Mouse (Mus musculus) kidney, postnatal 4 days (tissue): ENCODE data around the gene 1700067K01Rik.
"Not testable (repeated sequence)": the region's sequence is repeated elsewhere in the genome, so short reads cannot be mapped to it uniquely, and the experiment has no call there.

Experiments used
- DNase-seq, 2 experiments: peaks; one replicate each; pipeline ENCODE4 v3.0.0; 2021; ENCODE audit warnings: mixed read lengths in 2 of 2

1700067K01Rik gene

DNA sequence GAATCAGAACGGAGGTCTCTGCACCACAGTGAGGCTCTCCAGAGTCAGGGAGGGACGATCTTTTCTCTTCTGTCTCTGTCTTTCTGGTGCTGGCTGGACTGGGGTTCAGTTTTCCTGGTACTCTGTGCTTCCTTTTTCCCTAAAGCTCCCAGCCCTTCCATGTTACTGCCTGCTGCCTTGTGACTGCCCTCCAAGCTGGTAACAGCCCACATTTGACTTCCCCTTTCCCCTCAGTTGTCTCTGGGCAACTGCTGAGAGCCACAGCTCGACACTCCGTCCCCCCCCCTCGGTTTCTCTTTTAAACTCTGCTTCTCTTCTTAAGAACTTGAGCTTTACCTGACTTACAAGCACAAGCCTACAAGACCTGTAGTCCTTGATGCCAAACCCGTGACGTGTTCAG, 12.1 kb upstream of the 1700067K01Rik start:
- DNase-seq = no peak

DNA sequence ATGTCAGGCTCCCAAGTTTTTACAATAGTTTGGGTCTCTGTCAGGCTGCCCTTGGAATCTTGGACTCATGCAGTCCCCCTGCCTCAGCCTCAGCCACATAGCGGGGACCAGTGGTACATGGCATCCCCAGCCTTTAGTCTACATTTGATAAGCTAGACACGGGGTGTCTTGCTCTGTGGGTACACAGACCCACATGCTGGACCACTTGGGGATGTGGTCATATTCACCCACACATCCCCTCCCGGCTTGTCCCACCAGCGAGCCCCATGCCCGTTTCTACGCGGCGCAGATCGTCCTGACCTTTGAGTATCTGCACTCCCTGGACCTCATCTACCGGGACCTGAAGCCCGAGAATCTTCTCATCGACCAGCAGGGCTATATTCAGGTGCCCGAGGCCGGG, 11.1 kb upstream of the 1700067K01Rik start:
- no peak for DNase-seq

DNA sequence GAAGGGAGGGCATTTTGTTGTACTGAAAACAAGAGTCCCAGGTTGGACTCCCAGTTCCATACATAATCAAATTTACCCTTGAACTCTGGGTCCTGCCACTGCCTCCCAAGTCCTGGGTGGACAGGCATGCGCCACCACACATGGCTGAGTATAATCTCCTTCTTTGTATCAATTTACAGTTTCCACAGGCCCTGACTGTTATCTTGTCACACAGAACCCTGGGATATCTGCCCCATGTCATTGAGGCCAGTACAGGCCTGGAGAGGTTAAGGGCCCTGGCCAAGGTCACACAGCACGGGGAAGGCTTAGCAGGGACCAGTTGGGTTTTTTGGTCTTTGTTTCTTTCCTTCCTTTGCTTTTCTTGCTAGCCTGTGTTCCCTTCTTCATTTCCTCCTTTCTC, 8.8 kb upstream of the 1700067K01Rik start:
- no peak for DNase-seq

DNA sequence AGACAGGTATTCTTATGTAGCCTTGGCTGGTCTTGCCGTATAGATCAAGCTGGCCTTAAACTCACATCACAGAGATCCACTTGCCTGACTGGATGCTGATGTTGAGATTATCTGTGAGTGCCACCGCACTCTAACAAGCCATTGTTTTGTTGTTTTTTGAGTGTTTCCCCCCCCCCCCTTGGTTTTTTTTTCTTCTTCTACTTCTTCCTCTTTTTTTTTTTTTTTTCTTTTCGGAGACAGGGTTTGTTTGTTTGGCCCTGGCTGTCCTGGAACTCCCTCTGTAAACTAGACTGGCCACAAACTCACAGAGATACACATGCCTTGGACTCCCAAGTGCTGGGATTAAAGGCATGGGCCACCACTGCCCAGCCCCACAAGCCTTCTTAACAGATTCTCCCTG, 7.3 kb upstream of the 1700067K01Rik start:
- DNase-seq = no peak

DNA sequence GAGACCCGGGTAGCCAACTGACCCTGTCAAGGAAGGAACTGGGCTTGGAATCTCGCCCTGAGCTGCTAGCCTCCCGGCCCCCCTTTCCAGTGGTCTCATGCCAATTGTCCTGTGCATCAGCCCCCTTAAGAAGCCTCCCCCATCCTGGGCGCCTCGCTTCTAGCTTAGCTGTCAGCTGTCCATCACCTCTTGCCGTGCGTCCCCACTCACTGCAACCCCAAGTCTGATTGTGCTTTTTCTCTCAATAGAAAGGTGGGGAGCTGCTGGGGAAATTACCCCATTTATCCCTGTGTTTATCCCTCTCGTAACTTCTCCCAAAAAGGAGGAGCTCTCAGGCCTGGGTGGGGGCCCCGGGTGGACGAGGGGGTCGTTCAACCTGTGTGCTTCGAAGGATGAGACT, 5.3 kb upstream of the 1700067K01Rik start:
- DNase-seq = peak in 1 of 2 experiments; percentile 24

DNA sequence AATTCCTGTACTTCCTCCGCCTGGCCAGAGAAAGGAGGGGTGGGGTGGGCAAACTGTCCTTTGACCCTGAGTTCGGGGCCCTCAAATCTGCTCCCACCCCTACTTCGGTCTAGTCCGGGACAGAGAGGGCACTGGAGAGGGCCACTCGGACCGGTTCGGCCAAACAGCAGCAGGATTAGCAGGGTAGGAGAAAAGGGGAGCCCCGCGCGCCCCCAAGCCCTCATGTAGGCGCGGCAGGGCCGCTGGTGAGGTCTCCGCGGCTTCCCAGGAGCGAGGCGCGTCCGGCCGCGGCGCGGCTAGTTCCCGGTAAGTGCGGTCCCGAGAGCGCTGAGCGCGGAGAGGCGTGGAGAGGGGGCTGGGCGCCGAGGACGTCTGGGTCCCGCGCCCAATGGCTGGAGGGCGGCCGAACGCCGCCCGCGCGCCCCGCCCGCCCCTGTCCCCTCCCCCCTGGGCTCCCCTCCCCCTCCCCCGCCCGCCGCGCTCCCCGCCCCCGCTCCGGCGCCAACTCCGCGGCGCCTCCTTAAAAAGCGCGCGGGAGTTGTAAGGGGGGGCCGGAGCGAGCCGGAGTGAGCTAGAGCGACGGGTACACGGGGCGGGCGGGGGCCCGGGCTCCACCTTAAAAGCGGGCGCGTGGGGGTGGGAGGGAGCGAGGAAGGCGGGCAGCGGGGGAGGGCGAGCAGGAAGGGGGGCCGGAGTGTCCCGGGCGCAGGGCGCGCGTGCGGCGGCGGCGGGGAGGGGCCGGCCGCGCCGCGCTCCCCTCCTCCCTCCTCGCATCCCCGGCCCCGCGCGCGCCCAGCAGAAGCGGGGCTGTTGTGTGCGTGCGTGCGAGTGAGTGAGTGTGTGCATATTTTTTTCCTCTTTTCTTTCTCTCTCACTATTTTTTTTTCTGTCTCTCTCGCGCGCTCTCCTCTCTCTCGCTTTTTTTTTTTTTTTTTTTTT, 4.5 kb upstream of the 1700067K01Rik start:
- DNase-seq = peak; percentile 91 to 96

DNA sequence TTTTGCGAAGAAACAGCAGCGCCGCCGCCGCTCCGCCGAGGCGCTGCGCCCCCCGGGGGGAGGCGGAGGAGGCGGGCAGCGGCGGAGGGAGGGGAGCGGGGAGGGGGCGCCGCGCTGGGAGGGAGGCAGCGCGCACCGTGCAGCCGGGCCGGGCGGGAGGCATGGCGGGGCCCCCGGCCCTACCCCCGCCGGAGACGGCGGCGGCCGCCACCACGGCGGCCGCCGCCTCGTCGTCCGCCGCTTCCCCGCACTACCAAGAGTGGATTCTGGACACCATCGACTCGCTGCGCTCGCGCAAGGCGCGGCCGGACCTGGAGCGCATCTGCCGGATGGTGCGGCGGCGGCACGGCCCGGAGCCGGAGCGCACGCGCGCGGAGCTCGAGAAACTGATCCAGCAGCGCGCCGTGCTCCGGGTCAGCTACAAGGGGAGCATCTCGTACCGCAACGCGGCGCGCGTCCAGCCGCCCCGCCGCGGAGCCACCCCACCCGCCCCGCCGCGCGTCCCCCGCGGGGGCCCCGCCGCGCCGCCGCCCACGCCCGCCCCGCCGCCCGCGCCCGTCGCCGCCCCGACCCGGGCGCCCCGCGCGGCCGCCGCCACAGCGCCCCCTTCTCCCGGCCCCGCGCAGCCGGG, 3.7 kb upstream of the 1700067K01Rik start, which contains the start of gene Samd1:
Gene Samd1, plus strand, starts transcription at position 162 of the 631 bp plus-strand sequence.
- peak; percentile 70 to 80 for DNase-seq

DNA sequence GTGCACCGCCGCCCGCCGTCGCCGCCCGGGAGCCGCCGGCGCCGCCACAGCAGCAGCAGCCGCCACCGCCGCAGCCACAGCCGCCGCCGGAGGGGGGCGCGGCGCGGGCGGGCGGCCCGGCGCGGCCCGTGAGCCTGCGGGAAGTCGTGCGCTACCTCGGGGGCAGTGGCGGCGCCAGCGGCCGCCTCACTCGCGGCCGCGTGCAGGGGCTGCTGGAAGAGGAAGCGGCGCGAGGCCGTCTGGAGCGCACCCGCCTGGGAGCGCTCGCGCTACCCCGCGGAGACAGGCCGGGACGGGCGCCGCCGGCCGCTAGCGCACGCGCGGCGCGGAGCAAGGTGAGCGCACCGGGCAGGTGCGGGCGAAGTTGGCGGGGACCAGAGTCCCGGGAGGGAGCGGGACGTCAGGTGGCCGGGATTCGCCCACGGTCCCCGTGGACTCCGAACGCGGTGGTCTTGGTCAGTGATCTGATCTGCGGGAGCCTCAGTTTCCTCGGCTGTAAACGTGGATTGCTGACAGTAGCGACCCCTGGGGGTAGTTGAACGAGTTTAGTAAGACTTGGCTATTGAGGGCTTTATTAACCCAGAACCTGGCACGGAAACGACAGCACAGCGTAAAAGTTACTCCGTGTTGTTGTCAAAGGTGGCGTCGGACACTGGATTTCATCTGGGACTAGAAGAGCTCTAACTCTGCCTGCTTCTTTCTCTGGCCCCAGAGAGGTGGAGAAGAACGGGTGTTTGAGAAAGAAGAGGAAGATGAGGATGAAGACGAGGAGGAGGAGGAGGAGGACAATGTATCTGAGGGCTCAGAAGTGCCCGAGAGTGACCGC, 2.9 kb upstream of the 1700067K01Rik start:
- peak; percentile 74 to 79 for DNase-seq

DNA sequence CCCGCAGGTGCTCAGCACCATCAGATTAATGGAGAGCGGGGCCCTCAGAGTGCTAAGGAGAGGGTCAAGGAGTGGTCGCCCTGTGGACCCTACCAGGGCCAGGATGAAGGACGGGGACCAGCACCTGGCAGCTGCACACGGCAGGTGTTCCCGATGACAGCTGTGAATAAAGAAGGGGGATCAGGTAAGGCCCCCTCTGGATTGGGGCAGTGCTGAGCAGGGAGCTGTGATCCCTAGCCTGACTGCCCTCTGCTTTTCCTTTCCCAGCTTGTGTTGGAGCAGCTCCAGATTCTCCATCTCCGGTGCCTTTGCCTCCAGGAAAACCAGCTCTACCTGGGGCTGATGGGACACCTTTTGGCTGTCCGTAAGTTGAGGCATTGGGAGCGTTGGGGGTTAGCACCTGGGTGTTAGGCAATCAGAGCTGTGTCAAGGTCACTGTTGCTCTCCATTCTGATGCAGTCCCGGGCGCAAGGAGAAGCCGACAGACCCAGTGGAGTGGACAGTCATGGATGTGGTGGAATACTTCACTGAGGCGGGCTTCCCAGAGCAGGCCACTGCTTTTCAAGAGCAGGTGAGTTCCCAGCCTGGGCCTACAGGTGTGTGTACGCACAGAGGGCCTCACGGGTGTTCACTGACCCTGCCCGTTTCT, 2.1 kb upstream of the 1700067K01Rik start:
- DNase-seq = no peak

DNA sequence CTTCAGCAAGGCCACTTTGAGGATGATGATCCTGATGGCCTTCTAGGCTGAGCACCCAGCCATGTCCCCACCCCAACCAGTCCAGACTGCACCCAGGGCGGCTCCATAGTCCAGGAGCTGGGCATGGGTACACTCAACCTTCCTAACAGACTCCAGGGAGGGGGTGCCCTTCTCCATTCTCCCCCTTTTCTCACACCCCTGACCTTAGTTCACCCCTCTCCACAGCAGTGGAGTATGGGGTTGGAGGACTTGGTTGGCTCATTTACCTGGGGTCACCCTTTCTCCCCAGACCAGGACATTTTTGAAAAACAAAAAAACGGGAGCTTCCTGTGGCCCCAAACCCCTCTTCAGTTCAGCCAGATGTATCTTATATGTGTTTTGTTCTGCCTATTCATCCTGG, 1.5 kb upstream of the 1700067K01Rik start:
- DNase-seq = no peak

DNA sequence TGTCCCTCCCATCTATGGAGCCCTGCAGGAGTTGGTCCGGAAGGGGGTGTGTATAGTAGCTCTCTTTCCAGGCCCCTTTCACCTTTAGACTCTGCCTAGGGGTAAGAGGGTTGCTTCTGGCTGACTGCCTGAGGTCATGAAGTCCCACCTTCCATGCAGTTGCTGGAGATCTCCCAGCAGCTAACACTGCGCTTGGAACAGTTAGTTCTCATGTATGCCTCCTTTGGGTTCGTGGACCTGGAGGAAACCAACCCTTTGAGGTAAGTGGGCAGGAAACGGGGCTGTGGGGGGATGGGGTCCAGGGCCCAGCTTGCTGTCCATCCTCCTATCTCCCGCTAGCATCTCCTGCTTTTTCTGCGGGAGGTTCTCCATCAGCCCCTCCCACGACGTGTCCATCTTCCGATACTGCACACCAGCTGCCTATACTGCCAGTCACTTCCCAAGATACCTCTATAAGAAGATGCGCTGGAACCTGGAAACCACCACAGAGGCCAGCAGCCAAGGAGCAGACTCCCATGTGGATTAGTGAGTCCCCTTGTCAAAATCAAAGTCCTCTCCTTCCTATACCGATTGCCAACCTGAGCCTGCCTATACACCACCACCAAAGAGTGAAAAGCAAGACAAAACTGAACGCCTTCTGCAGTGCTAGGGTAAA, 1.8 kb downstream of the 1700067K01Rik start:
- peak in 1 of 2 experiments; percentile 20 for DNase-seq

DNA sequence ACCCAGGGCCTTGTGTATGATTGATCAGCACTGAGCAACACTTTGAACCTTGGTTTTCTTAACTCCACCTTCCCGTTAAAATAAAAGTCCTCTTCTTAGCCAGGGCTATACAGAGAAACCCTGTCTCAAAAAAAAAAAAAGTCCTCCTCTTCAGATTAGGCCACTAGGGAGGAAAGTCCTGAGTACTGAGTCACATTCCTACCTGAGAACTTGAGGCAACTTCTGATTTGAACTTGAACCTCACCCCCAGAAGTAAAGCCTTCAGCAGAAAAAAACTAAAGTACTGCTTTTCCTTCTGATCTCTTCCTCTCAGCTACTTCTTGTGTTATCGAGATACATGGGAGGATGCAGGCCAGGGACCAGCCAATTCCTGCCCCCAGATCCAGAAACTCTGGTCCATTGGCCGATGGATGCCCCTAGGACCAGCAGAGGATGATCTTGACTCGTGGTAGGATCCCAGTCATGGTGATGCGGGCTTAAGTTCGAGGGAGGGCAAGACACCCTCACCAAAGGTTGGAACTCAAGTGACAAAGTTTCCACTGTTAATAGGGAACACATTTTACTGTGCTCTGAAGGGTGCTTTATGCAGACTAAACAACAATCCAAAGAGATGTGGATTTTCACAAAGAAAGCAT, 2.4 kb downstream of the 1700067K01Rik start:
- DNase-seq = no peak

DNA sequence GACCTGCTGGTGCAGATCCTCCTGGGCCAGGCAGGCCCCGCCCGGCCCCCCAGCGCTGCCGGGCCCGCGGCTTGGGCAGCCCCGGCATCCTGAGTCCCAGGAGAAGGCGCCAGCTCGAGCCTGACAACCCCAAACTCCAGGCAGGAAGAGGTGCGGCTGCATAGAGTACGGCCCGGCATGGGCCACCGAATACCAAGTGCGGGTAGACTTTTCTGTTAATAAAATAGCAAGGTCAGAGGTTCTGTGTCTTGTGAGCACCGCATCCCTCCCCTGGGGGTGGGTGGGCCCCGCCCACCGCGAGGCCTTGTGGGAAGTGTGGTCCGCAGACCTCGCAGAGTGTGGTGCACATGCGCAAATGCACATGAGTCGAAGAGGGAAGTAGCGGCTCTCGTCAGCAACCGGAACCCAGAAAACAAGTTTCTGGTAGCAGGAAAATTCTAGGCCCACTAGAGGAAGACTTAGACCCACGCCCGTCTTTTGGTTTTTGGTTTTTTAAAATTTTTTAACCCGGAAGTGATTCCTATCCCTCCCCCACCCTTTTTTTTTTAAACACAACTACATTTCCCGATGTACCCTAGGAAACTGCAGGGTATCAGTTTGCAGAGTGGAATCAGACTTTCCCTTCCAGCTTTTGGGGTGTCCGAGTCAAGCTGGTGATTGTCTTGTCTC, 3.4 kb downstream of the 1700067K01Rik start:
- peak; percentile 94 to 96 for DNase-seq

DNA sequence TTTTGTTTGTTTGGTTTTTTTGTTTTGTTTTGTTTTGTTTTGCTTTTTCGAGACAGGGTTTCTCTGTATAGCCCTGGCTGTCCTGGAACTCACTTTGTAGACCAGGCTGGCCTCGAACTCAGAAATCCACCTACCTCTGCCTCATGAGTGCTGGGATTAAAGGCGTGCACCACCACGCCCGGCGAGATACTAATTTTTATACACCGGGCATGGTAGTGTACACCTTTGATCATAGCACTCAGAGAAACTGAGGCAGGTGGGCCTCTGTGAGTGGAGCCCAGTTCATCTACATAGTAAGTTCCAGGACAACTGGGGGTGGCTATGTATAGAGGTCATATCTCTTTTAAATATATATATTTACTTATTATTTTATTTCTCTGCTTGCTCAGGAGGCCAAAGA, 4.2 kb downstream of the 1700067K01Rik start:
- not testable (repeated sequence) for DNase-seq

DNA sequence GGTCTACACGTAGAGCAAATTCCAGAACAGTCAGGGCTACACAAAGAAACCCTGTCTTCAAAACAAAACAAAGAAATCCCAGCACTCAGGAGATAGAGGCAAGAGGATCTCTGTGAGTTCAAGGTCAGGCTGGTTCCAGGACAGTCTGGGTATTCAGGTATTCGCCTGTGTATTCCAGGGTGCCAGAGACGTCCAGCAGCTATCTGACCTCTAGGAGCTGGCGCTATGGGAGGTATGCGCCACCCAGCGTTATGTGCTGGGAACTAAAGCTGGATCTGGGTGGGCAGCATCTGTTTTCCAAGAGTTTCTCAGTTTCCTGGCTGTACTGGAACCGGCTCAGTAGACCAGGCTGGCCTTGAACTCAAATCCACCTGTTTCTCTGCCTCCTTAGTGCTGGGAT, 7.1 kb downstream of the 1700067K01Rik start:
- peak in 1 of 2 experiments; percentile 54 for DNase-seq

DNA sequence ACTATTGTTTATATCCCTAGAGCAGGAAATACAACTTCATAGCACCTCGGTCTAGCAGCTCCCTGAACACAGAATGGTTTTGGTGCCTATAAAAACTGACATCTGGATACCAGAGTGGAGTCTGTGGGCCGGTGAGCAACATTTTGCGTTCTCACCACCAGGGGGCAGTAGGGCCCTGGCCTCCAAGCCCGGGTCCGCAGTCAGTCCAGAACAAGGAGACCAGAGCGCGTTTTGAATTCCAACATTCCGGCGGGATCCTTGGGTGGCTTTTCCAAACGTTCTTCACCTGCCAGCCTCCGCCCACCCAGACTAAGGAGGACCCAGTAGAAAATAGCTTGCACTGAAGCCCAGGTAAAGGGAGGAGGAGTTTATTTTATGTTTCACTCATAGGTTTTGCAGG, 8.6 kb downstream of the 1700067K01Rik start:
- peak; percentile 94 to 95 for DNase-seq

DNA sequence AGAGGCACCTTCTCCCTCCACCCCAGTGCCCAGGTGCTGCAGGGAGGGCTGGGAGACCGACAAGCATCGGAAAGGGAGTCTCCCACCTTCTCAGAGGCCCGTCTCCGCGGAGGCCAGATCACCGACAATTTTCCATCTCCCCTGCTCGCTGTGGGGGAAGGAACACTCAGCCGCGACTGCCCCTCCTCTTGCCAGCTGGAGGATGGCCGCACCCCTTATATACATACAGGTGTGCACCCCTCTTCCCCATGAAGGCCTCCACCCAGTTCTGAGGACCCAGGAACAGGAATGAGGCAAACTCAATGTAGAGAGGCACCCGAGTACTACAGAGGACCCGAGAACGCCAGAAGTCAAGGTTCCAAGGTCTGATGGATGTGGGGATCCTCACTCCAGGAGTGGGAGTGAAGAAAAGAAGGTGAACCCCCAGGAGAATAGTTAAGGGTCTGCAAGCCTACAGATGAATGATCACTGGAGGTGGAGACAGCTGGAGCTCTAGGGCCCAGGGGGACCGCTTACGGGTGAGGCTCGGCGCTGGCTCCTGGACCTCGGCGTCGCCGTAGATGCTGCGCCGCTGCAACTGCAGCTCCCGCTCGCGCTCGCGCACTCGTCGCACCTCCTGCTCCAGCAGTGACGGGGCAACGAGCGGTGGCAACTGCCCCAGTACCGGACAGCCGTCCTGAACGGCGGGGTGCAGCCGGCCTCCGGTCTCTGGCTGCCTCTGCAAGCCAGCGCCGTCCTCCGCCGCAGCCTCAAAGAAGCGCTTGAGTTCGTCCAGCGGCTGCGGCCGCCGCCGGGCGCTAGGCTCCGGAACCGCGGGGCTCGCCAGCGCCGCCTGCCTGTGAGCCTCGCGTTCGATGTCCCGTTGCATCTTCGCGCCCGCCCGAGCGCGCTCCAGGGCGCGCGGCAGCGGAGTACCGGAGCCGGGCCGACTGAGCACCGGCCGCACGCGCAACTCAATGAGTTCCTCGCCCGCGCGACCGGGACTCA, 9.6 kb downstream of the 1700067K01Rik start:
- DNase-seq = peak; percentile 89 to 91

DNA sequence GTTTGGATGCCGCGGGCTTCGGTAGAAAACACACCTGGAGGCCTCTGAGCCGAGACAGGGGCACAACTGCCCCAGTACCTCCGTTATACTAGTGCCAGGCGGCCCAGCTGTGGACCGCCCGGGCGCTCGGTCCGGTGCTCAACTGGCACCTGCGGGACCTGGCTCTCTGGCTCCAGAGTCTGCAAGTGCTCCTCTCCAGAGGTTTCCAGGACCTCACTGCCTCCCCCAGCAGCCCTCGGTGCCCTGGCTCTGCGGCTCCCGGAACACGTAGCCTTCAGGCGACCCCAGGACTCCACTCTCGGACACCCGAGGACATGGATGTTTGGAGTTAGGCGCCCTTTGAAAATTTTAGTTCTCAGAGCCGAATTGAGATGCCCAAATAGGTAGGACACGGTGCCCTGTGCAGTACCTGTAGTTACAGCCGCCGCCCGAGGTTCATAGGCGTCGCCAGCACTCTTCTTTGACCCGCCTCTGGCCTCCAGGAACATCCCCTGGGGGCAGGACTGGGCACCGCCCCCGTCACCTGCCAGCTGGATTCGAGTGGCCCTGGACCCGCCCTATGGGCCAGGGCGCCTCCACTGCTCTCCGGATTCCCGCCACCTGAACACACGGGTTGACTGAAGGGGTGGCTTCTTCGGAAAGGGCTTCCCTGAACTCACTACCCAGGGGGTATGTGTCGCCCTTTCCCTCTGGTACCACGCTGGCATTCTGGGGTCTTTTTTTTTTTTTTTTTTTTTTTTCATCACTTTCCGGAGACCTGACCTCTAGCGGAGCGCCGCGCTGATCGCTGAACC, 10.6 kb downstream of the 1700067K01Rik start, which contains the start of gene 2210011C24Rik:
Gene 2210011C24Rik, minus strand, starts transcription at position 467 of the 794 bp plus-strand sequence.
- peak; percentile 66 to 82 for DNase-seq
